Mouse (Mus musculus) kidney, postnatal 25 days (tissue): Measurements from ENCODE around the gene Cap1.
"Not testable (repeated sequence)": the region's sequence is repeated elsewhere in the genome, so short reads cannot be mapped to it uniquely, and the experiment has no call there.

Experiments used
- DNase-seq, 2 experiments: peaks; one replicate each; pipeline ENCODE4 v3.0.0; 2021; ENCODE audit warnings: mixed read lengths in 2 of 2

Gene Cap1

GRCm38 (mm10) chr4:122836403-122836775, 49.5 kb downstream of the Cap1 start:
- no peak for DNase-seq

GRCm38 (mm10) chr4:122835530-122836402, 50.1 kb downstream of the Cap1 start, which contains the start of gene Ppt1:
Ppt1 (plus strand) TSS chr4:122836242.
- DNase-seq: peak; percentile 92 to 95

- no peak for DNase-seq
Measured at GRCm38 (mm10) chr4:122831888-122832287, 54.0 kb downstream of the Cap1 start.

- no peak for DNase-seq
Measured at GRCm38 (mm10) chr4:122829339-122829738, 56.5 kb downstream of the Cap1 start.

GRCm38 (mm10) chr4:122827651-122828050, 58.2 kb downstream of the Cap1 start:
- no peak for DNase-seq

GRCm38 (mm10) chr4:122820941-122821340, 64.9 kb downstream of the Cap1 start:
- DNase-seq: not testable (repeated sequence)

- DNase-seq: no peak
Measured at GRCm38 (mm10) chr4:122816202-122816601, 69.7 kb downstream of the Cap1 start.

- DNase-seq: no peak
Measured at GRCm38 (mm10) chr4:122811824-122812223, 74.0 kb downstream of the Cap1 start.

- no peak for DNase-seq
Measured at GRCm38 (mm10) chr4:122811180-122811579, 74.7 kb downstream of the Cap1 start.
